Mouse (Mus musculus) megakaryocyte, embryonic 14.5 days (primary cell): ENCODE results near the gene Crygc.

Experiments
- FLI1 ChIP-seq: IDR thresholded peaks from 2 replicates; pipeline ENCODE4 v1.6.1; 2012; ENCODE audit warnings: low read length, inconsistent platforms, mixed read lengths
- GATA1 ChIP-seq: IDR thresholded peaks from 3 replicates; pipeline ENCODE4 v1.6.1; 2012; ENCODE audit warnings: mixed read lengths, low read length, inconsistent platforms, borderline replicate concordance

GRCm38 (mm10) chr1:65039679-65040078 is 33.8 kb downstream of the Crygc start:
- TF ChIP-seq GATA1: no peak
- no peak for TF ChIP-seq FLI1
